Mouse (Mus musculus) liver, embryonic 14.5 days (tissue): ENCODE data around the gene Chuk.

ENCODE experiments used
- CTCF ChIP-seq: IDR thresholded peaks from 2 replicates; pipeline ENCODE4 v1.5.1; 2016; ENCODE audit warnings: antibody characterized with exemption, low read depth, control low read depth
- EP300 ChIP-seq: IDR thresholded peaks from 2 replicates; pipeline ENCODE4 v1.6.1; 2016; ENCODE audit warnings: antibody characterized with exemption, low read depth

GRCm38 (mm10) chr19:44064734-44065133 is 42.5 kb downstream of the Chuk start:
- TF ChIP-seq CTCF: no peak
- no peak for TF ChIP-seq EP300
